Mouse (Mus musculus) lung, adult 2 months (tissue): ENCODE results near the gene Atp6v1g1. TPM values are rescaled to one million over a fixed set of nuclear protein-coding genes. Genes with fewer than 3 reads are reported as not detected.

Experiments used
- DNase-seq: peaks from one replicate; pipeline ENCODE4 v3.0.0; 2022
- H3K4me1 ChIP-seq: fragments of 200-500 bp; 2 replicates; pipeline ENCODE4 v1.6.1; 2011; ENCODE audit warnings: low read length; ENCODE audit not compliant: control insufficient read depth, insufficient read depth
- H3K4me3 ChIP-seq: fragments of 200-500 bp; replicated peaks from 2 replicates; pipeline ENCODE3; 2011; ENCODE audit warnings: low read depth, mild to moderate bottlenecking, control low read depth, low read length; ENCODE audit errors: extremely low read depth
- CTCF ChIP-seq: fragments of 200-500 bp; IDR thresholded peaks from 2 replicates; pipeline ENCODE4 v1.5.1; 2011; ENCODE audit warnings: mild to moderate bottlenecking, low read length, control low read depth; ENCODE audit not compliant: insufficient read depth
- POLR2A ChIP-seq: fragments of 200-500 bp; IDR thresholded peaks from 2 replicates; pipeline ENCODE4 v1.6.1; 2011; ENCODE audit warnings: low read depth, mild to moderate bottlenecking, control low read depth, low read length, borderline replicate concordance; ENCODE audit errors: extremely low read depth
- WGBS: fragments of 180-500 bp; shearing (Covaris S2); methylation state at CpG from one replicate; pipeline ENCODE4 v1.1.7; 2018; 5-methylcytosine and 5-hydroxymethylcytosine counted together
- polyA plus RNA-seq: library from polyadenylated mRNA; depleted of rRNA; stranded (reverse); fragments of >200 nt; gene quantifications from 2 replicates; pipeline ENCODE4 v1.2.3, GENCODE M21; 2012

The Atp6v1g1 gene
- polyA plus RNA-seq, 1 experiment: 56.6 TPM

DNA sequence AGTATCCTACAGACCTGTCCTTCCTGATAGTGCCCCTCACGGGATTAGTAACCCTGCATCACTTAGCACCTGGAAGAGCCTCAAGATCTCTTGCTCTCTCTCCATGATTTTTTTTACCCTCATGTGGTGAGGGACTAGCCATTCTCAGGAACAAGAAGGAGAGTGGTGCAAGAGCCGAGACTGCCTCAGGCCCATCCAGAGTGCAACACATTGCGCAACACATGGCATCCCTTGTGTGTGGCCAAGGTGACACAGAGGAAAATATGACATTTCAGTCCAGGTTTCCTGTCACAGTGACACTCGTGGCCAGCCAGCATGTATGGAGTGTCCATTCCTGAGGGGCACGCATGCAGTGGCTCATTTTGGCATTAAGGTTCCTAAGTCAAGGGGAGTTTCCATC, 28.0 kb downstream of the Atp6v1g1 start:
- DNase-seq: no peak
- H3K4me3 ChIP-seq: no peak overlapping the region
- TF ChIP-seq CTCF (no peak), POLR2A (no peak)
- 83% methylated on average over 5 of the region's 5 CpGs for WGBS
- H3K4me1 ChIP-seq: no peaks in the 10 kb centered on the region

DNA sequence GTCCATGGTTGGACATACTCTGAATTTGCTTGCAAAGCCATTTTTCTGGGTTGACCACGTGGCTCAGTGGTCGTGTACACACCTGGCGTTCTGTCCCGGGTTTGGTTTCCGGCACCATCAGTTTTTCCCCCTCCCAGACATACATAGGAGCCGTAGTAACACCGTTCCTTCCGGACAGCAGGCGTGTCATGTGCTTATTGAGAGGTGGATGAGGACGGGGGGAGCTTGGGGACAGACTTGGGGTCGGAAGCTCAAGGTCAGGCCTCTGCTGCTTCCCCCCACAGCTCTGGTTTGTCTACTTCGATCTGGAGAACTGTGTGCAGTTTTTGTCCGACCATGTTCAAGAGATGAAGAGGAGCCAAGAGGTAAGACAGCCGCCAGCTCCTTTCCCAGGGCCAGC, 35.1 kb downstream of the Atp6v1g1 start:
- no peak for DNase-seq
- TF ChIP-seq CTCF (no peak), POLR2A (no peak)
- Histone ChIP-seq H3K4me1 (no peaks in the 10 kb centered on the region), H3K4me3 (no peak overlapping the region)
- WGBS: 87% methylated on average over 14 of the region's 14 CpGs

DNA sequence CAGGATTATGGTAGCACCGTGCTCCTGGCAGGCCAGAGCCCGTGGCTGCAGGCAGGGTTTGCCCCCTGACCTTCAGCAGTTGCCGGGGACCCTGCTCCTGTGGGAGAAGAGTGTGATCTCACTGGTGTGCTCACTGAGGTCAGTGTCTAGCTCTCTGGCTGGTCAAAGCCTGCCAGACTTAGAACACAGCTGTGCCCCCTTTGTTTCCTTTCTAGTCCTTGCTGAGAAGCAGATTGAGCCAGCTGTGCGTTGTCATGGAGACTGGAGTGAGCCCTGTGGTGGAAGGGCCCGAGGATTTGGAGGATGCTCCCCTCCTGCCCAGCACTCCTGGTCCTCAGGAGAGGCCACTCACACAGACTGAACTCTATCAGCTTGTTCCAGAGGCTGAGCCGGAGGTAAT, 35.5 kb downstream of the Atp6v1g1 start:
- no peaks in the 10 kb centered on the region for H3K4me1 ChIP-seq
- TF ChIP-seq CTCF (no peak), POLR2A (no peak)
- no peak overlapping the region for H3K4me3 ChIP-seq
- WGBS: 52% methylated on average over 6 of the region's 6 CpGs
- no peak for DNase-seq

DNA sequence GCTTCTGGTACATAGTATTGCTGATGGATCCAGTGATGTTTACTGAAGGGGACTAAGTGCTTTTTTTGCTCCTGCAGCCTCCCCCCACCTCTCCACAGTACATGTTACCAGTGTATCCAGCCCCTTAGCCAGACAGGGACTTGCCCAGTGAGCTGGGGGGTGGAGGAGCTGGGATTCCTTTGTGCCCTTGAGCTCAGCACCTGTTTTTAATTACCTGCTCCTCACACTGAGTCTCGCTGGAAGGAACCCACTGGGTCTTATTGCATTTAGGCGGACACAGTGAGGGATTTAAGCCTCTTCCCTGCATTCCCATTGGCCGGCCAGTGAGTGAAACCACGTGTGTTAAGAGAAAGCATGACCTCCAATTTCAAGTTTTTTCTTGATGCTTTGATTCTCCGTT, 38.0 kb downstream of the Atp6v1g1 start:
- TF ChIP-seq POLR2A: no peak
- TF ChIP-seq CTCF: no peak
- 84% methylated on average over 5 of the region's 5 CpGs for WGBS
- H3K4me1 ChIP-seq: no peaks in the 10 kb centered on the region
- DNase-seq: no peak
- no peak overlapping the region for H3K4me3 ChIP-seq

DNA sequence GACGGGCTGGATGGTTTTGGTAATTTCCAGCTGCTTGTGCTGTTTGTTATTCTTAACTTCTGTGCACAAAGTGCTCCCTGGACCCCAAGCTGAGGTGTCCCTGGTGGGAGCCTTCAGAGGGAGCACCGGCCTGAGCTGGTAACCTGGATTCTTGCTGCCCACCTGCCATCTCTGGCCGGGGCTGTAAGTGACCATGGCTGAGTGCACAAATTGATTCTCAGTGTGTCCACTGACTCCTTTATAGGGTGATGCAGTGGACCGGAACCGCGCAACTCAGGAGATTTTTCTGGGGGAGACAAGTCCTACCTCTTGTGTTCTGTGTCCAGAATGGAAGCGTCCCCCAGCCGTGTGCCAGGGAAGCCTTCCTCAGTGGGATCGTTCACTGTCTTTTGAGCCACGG, 40.6 kb downstream of the Atp6v1g1 start:
- H3K4me3 ChIP-seq: no peak overlapping the region
- no peak for DNase-seq
- no peak for TF ChIP-seq CTCF
- no peaks in the 10 kb centered on the region for H3K4me1 ChIP-seq
- WGBS: 92% methylated on average over 10 of the region's 10 CpGs

DNA sequence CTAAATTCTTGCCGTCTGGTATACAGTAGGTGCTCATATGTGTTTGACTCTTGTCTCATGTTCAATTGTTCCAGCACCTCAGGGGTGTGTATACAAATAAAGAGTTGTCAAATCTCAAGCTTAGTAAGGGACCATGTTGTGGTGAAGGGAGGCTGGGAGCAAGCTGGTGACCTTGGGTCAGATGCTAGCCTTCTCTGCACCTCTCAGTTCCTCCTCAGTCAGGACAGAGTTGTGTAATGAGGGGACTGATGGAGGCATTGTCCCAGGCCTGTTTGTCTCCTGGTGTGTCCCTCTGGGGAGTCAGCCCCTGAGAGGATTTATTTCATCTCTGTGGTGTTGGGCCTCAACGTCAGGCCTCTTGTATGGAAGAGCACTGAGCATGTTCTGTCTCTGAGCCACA, 41.7 kb downstream of the Atp6v1g1 start:
- no peak for TF ChIP-seq POLR2A
- TF ChIP-seq CTCF: no peak
- DNase-seq: no peak
- 78% methylated on average over 2 of the region's 2 CpGs for WGBS
- no peaks in the 10 kb centered on the region for H3K4me1 ChIP-seq
- no peak overlapping the region for H3K4me3 ChIP-seq

DNA sequence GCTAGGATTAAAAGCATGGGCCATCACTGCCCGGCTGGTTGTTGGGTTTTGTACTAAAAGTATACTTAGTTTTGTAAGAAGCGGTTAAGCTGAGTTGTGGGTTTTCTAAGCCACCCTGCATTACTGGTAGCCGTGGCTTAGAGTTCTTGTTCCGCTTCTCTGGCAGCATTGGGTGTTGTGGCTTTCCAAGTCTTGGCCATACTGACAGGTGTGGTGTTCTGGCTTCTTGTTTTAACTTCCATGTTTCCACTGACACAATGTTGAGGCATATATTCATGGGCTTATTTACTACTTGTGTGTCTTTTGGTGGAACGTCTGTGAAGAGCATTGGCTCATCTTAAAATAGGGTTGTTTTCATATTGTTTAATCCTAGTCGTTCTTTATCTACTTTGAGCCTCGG, 45.4 kb downstream of the Atp6v1g1 start:
- WGBS: 77% methylated on average over 7 of the region's 7 CpGs
- Histone ChIP-seq H3K4me3 (no peak overlapping the region), H3K4me1 (peaks cover 3% of the 10 kb centered on the region)
- TF ChIP-seq POLR2A (no peak), CTCF (no peak)
- no peak for DNase-seq

DNA sequence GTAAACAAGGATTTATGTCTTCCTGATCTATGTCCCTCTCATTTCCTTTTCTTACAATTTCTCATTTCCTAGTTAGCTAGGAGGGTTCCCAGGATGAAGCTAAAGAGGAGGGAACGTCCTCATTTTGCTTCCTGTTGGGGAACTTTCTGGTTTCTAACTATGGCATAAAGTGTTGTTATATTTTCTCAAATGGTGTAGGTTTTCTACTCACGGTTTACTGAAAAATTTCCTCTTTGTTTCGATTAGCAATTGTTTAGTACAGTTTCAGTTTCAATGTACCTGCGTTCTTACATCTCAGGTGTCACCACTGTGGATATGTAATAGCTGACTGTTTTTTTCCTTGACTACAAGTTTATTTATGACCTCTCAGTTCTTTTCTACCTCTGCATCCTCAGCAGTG, 46.0 kb downstream of the Atp6v1g1 start:
- DNase-seq: no peak
- TF ChIP-seq CTCF (no peak), POLR2A (no peak)
- H3K4me3 ChIP-seq: no peak overlapping the region
- 55% methylated on average over 4 of the region's 4 CpGs for WGBS
- peaks cover 4% of the 10 kb centered on the region for H3K4me1 ChIP-seq

DNA sequence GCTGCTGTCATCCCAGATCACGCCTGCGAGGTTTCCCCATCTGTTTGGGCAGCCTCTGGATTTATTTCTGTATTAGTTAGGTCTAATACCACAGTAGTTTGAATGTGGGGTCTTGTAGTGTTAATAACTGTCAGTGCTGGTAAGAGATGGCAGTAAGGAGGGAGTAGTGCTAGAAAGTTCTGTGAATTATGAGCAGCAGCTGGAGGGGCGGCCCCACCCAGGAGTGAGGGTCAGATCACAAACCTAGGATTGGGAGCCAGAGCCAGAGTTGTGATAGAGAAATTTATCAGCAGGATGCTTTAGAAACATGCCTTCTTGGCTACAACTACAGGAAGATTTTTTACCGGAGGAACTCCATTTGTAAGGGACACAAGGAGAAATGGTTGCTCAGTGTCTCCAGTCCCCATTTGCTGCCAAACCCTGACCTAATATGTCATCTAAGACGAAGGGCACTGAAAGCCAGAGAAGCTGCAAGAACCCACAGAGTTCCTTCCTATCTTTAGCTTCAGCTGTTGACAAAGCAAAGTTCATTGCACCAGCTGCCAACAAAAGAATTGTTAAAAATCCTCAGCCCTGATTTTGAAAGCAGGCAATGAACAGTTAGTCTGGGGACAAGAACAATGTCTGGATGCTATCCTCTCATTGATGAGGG, 50.0 kb downstream of the Atp6v1g1 start:
- WGBS: 60% methylated on average over 5 of the region's 5 CpGs
- Histone ChIP-seq H3K4me3 (no peak overlapping the region), H3K4me1 (peaks cover 4% of the 10 kb centered on the region)
- no peak for DNase-seq
- no peak for TF ChIP-seq CTCF
- TF ChIP-seq POLR2A: no peak

DNA sequence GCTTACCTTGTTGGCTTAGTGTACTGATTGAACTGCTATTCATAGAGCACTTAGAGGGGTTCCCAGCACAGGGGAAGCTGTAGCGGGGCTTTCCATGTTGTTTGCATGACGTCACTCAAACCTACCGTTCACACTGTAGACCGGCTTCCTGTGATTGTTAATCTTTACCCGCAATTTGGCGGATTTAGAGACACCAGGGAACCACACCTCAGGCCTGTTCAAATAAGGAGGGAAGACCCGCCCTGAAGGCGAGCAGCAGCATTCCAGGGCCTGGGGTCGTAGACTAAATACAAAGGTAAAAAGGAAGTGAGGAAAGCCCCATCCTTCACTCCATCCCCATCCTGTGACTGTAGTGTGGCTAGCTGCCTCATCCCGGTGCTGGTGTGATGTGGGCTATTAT, 50.7 kb downstream of the Atp6v1g1 start:
- no peak for DNase-seq
- no peak for TF ChIP-seq POLR2A
- H3K4me1 ChIP-seq: peaks cover 4% of the 10 kb centered on the region
- no peak overlapping the region for H3K4me3 ChIP-seq
- 22% methylated on average over 10 of the region's 10 CpGs for WGBS
